Mouse (Mus musculus) liver, embryonic 14.5 days (tissue): ENCODE results near the gene Trmt1.

Source experiments
- CTCF ChIP-seq: IDR thresholded peaks from 2 replicates; pipeline ENCODE4 v1.5.1; 2016; ENCODE audit warnings: antibody characterized with exemption, low read depth, control low read depth
- EP300 ChIP-seq: IDR thresholded peaks from 2 replicates; pipeline ENCODE4 v1.6.1; 2016; ENCODE audit warnings: antibody characterized with exemption, low read depth

DNA sequence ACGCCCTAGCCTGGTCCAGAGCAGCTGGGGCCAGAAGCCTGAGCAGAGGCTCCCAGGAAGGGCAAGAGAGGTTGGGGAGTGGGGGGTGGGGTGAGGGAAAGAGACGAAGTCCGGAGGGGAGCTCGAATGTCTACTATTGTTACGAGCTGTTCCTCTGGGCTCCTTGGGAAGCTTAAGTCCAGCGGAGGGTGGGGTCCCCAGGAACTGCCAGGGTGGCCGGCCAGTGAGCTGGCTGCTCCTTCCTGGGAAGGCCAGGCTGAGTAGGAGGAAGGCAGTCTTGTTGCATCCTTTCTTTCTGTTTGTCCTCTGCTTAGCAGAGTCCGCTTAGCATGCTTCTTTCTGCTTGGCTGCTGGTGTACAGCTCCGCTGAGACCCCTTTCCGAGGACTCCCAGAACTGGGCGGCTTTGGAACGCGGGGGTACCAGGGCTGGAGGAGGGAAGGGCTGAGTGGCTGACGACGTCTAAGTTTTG is 22.0 kb downstream of the Trmt1 start:
- TF ChIP-seq CTCF: no peak
- no peak for TF ChIP-seq EP300
